In the genomic region with DNA sequence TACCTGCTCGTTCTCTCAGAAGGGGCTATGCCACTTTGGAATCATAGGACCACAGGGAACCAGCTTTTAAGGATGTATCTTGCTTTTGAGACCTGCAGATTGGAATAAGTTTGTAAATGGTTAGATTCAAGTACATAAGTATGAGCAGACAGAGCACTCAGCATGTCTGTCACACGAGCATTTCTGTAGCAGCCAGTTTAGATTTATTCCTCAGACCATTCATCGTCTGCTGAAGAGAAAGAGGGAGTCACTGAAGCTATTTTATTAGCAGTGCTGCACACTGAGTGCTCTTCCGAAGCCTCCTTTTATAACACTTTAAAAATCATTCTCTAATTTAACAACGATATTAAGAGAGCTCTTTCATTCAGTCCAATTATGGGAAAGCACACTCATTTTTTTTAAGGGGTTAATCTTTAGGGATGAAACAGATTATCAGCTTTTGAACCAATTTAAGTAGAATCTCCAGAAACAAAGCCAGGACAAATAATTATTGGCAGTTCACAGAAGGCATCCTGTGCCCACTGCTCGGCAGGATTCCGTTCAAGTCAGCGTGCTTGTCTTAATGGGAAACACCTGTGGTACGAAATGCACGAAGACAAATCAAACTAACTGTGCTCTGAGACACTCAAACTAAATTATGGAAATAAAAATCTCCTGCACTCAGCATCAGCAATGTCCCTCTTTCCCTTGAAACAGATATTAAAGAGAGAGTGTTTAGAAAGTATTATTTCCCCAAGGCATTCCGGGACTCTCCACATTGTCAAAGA, we compare ENCODE assay signal across 15 mouse cellular contexts.
DNase-seq lines count a peak whose midpoint lies in the region; ATAC-seq and TF ChIP-seq lines count a peak whose summit lies in the region.
"Had no signal": no experiment of that assay in that cellular context is flagged by ENCODE, and none has a peak within 500 bp of the region (broad histone marks: within the 10 kb centered on the region; RNA-seq: fewer than 3 reads in every experiment).

No protein-coding gene starts in this region.

- H3K9ac ChIP-seq in forebrain, embryonic 12.5 days: no peak overlapping the region
- H3K9ac ChIP-seq in forebrain, embryonic 13.5 days: no peak overlapping the region
- no peak overlapping the region for H3K9ac ChIP-seq in midbrain, embryonic 14.5 days (replicated peaks; ENCODE audit: low read length)
- H3K9ac ChIP-seq in heart, embryonic 11.5 days (ENCODE audit: low read depth, low read length): no peak overlapping the region
- H3K9ac ChIP-seq: heart, embryonic 12.5 days; lung, embryonic 14.5 days had no signal

- no peak overlapping the region for H3K27ac ChIP-seq in forebrain, embryonic 12.5 days
- H3K27ac ChIP-seq in forebrain, embryonic 10.5 days: no peak overlapping the region
- H3K27ac ChIP-seq in forebrain, embryonic 13.5 days: no peak overlapping the region
- H3K27ac ChIP-seq in midbrain, embryonic 14.5 days (replicated peaks; ENCODE audit: low read depth, low read length): no peak overlapping the region
- H3K27ac ChIP-seq in heart, embryonic 11.5 days (ENCODE audit: low read depth, low read length): no peak overlapping the region

- 0 out of 2 replicates have a peak overlapping the region, but pooled peaks have one; percentile 1 for H3K4me2 ChIP-seq in forebrain, embryonic 12.5 days
- H3K4me2 ChIP-seq in forebrain, embryonic 13.5 days: peak overlapping the region; percentile 25
- H3K4me2 ChIP-seq in midbrain, embryonic 14.5 days (ENCODE audit: low read length): no peak overlapping the region
- H3K4me2 ChIP-seq in heart, embryonic 11.5 days: no peak overlapping the region
- H3K4me2 ChIP-seq: heart, embryonic 12.5 days; lung, embryonic 14.5 days had no signal

- no peaks in the 10 kb centered on the region for H3K36me3 ChIP-seq in forebrain, embryonic 12.5 days (replicated peaks)
- no peaks in the 10 kb centered on the region for H3K36me3 ChIP-seq in forebrain, embryonic 10.5 days (replicated peaks)
- no peaks in the 10 kb centered on the region for H3K36me3 ChIP-seq in forebrain, embryonic 13.5 days (ENCODE audit: poor library complexity, severe bottlenecking)
- no peaks in the 10 kb centered on the region for H3K36me3 ChIP-seq in midbrain, embryonic 14.5 days (ENCODE audit: control insufficient read depth, insufficient read depth, low read length)
- H3K36me3 ChIP-seq in heart, embryonic 11.5 days (ENCODE audit: control insufficient read depth, insufficient read depth, low read length): no peaks in the 10 kb centered on the region
- H3K36me3 ChIP-seq: heart, embryonic 12.5 days had no signal

- no peak for TF ChIP-seq CTCF in brain, embryonic 14.5 days (IDR thresholded peaks at IDR 0.05; ENCODE audit: borderline replicate concordance, extremely low read depth, insufficient read depth, insufficient read length)

- H3K4me1 ChIP-seq in forebrain, embryonic 12.5 days: no peaks in the 10 kb centered on the region
- H3K4me1 ChIP-seq in forebrain, embryonic 10.5 days: peaks cover 22% of the 10 kb centered on the region
- H3K4me1 ChIP-seq in forebrain, embryonic 13.5 days: peaks cover 8% of the 10 kb centered on the region; the same call in 1 of the 2 replicates
- peaks cover 4% of the 10 kb centered on the region; the same call in 1 of the 2 replicates for H3K4me1 ChIP-seq in midbrain, embryonic 14.5 days (ENCODE audit: control insufficient read depth, insufficient read depth, low read length)
- H3K4me1 ChIP-seq in heart, embryonic 11.5 days (ENCODE audit: control insufficient read depth, insufficient read depth, low read length): no peaks in the 10 kb centered on the region

- DNase-seq in forebrain, embryonic 10.5 days (ENCODE audit: extremely low spot score, low spot score): no peak
- peak; percentile 60 for DNase-seq in brain, embryonic 14.5 days (ENCODE audit: low read depth)
- DNase-seq in midbrain, embryonic 14.5 days: peak; percentile 30
- no peak for DNase-seq in cerebellum, adult 18-20 months
- no peak for DNase-seq in adipocyte (ENCODE audit: low spot score)
- DNase-seq: adrenal gland, adult 2 months; cerebellum, adult 9-11 months; kidney, adult 9 months; lung, embryonic 14.5 days; spleen, adult 18-20 months; thymus, postnatal 36 days had no signal

- H3K27me3 ChIP-seq in forebrain, embryonic 12.5 days: peaks cover 3% of the 10 kb centered on the region; the same call in 1 of the 2 replicates
- no peaks in the 10 kb centered on the region for H3K27me3 ChIP-seq in forebrain, embryonic 10.5 days (ENCODE audit: poor library complexity, severe bottlenecking)
- no peaks in the 10 kb centered on the region for H3K27me3 ChIP-seq in forebrain, embryonic 13.5 days
- H3K27me3 ChIP-seq in midbrain, embryonic 14.5 days (ENCODE audit: control insufficient read depth, insufficient read depth, low read length): no peaks in the 10 kb centered on the region
- H3K27me3 ChIP-seq in heart, embryonic 11.5 days (ENCODE audit: control insufficient read depth, insufficient read depth, low read length): no peaks in the 10 kb centered on the region
- H3K27me3 ChIP-seq: heart, embryonic 12.5 days had no signal

- WGBS in forebrain, embryonic 12.5 days: 12% methylated on average over 11 of the region's 11 CpGs
- 20% methylated on average over 11 of the region's 11 CpGs for WGBS in forebrain, embryonic 10.5 days
- 10% methylated on average over 11 of the region's 11 CpGs for WGBS in forebrain, embryonic 13.5 days
- 50% methylated on average over 11 of the region's 11 CpGs for WGBS in midbrain, embryonic 14.5 days
- WGBS in heart, embryonic 11.5 days (ENCODE audit: insufficient replicate concordance): 64% methylated on average over 11 of the region's 11 CpGs

- H3K4me3 ChIP-seq in forebrain, embryonic 12.5 days (replicated peaks): no peak overlapping the region
- no peak overlapping the region for H3K4me3 ChIP-seq in forebrain, embryonic 10.5 days
- H3K4me3 ChIP-seq in forebrain, embryonic 13.5 days: no peak overlapping the region
- no peak overlapping the region for H3K4me3 ChIP-seq in midbrain, embryonic 14.5 days (replicated peaks; ENCODE audit: low read depth, low read length)
- H3K4me3 ChIP-seq in heart, embryonic 11.5 days (ENCODE audit: low read depth, low read length): no peak overlapping the region
- H3K4me3 ChIP-seq: heart, embryonic 12.5 days had no signal

- TF ChIP-seq POLR2A in brain, embryonic 14.5 days (IDR thresholded peaks at IDR 0.05; ENCODE audit: borderline replicate concordance, extremely low read depth, insufficient read depth, insufficient read length, poor library complexity, severe bottlenecking): no peak

- no peaks in the 10 kb centered on the region for H3K9me3 ChIP-seq in forebrain, embryonic 12.5 days
- no peaks in the 10 kb centered on the region for H3K9me3 ChIP-seq in forebrain, embryonic 10.5 days
- no peaks in the 10 kb centered on the region for H3K9me3 ChIP-seq in forebrain, embryonic 13.5 days (replicated peaks)
- no peaks in the 10 kb centered on the region for H3K9me3 ChIP-seq in midbrain, embryonic 14.5 days (ENCODE audit: control insufficient read depth, low read length)
- no peaks in the 10 kb centered on the region; the same call in 1 of the 2 replicates for H3K9me3 ChIP-seq in heart, embryonic 11.5 days (replicated peaks; ENCODE audit: control insufficient read depth, low read length)
- H3K9me3 ChIP-seq: heart, embryonic 12.5 days had no signal

- ATAC-seq in forebrain, embryonic 12.5 days (ENCODE audit: low FRiP score): peak; percentile 66
- ATAC-seq in forebrain, embryonic 13.5 days: peak; percentile 61; the same call in 1 of the 2 replicates
- ATAC-seq in midbrain, embryonic 14.5 days (ENCODE audit: low FRiP score, low TSS enrichment): no peak
- ATAC-seq in heart, embryonic 11.5 days (replicated peaks; ENCODE audit: insufficient number of reproducible peaks, low FRiP score, low TSS enrichment): no peak

Comparison
In these comparisons a context has a peak if more than half of its experiments do, and no peak if none do; other contexts are left out.
1. ATAC-seq: peak in forebrain, embryonic 12.5 days (single experiment) and forebrain, embryonic 13.5 days (single experiment); none in midbrain, embryonic 14.5 days (single experiment) and heart, embryonic 11.5 days (single experiment).
2. H3K4me2 ChIP-seq: peak in forebrain, embryonic 12.5 days (single experiment) and forebrain, embryonic 13.5 days (single experiment); none in midbrain, embryonic 14.5 days (single experiment) and heart, embryonic 11.5 days (single experiment).
3. DNase-seq: peak in brain, embryonic 14.5 days (single experiment) and midbrain, embryonic 14.5 days (single experiment); none in forebrain, embryonic 10.5 days (single experiment), cerebellum, adult 18-20 months (0 of 2) and adipocyte (single experiment).